Mouse (Mus musculus): Measurements from ENCODE around the gene Mgarp.
"Not testable (repeated sequence)": the region's sequence is repeated elsewhere in the genome, so short reads cannot be mapped to it uniquely, and the experiment has no call there.

Gene Mgarp

DNA sequence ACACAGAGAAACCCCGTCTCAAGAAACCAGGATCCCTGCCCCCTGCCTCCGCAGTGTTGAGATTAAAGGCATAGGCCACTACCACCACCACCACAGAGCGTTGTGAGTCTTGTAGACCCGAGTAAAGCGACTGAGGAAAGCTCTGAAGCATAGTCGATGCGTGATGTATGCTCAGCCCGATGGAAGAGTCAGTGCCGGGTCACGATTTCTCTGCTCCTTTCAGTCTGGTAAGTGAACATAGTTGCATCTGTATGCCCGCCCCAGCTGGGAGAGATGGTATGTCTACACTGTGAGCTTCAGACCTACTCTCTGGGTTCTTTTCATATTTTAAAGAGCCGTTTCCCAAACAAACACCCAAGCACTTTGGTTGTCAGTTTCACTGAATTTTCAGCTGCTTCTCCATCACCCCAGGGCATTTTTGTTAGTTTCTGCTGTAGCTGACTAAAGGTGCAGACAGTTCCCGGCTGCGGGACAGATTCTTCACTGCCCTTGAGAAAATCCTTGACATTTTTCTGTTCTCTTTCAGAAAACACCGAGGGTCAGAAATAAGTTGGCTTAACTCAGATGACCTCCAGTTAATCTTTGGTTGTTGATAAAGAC lies 1.3 kb upstream of the Mgarp start:
- DNase-seq (ENCODE audit: low read depth, low spot score): no peak

DNA sequence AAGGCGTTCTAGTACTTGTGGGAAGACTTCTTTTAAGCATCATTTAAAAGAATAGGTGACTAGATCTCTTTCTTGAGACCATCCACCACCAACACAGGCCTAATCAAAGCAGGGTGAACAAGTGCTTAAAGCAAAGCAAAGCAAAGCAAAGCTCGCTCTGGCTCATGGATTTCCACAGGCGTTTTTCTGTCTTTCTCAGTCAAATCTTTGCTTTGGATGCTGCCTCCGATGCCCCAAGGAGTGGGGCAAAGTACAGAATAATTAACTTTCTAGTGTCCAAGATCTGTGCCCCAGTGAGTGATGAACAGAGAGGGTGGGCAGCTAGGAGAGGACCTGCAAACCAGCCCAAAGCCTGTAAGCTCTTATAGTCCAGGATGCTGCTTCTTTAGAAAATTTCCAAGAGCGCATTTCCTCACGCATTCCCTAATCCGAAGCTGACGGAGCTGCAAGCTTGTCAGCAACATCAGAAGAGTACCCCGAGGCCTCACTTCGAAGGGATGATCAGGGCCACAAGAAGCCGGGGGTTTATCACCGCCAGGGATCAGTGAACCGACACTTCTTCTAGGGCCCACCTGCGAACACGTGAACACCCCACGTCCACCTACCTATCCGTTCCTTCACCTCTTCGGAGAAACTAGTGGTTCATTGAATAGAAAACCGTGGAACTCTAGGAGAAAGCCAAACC lies 935 bp downstream of the Mgarp start:
- DNase-seq (ENCODE audit: low read depth, low spot score): no peak

DNA sequence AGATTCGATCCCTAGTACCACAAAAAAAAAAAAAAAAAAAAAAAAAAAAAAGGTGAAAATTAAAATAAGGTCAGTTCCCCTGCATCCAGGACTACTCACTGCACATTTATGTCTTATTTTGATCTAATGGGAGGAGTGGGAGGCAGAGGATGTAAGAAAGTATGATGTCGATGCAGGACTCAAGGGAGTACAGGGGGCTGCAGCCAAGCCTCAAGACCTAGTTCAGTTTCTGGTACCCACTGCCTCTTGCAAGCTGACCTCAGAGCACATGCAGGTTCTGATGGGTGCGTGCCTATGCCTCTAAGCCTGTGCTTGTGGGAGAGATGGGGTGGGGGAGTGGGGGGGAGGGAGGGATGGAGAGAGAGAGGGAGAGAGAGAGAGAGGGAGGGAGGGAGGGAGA lies 1.7 kb downstream of the Mgarp start:
- no peak for DNase-seq (ENCODE audit: low read depth, low spot score)

DNA sequence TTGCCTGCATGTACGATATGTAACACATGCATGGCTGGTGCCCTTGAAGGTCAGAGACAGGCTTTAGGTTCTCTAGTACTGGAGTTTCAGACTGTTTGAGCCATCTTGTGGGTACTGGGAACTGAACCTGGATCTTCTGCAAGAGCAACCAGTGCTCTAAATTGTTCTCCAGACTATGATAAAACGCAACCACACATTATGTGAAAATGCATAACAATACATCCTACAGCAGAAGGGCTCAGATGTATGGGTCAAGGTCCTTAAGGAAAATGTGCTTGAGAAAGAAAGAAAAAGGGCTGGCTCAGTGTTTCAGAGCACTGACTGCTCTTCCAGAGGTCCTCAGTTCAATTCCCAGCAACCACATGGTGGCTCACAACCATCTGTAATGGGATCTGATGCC lies 2.9 kb downstream of the Mgarp start:
- DNase-seq (ENCODE audit: low read depth, low spot score): no peak

DNA sequence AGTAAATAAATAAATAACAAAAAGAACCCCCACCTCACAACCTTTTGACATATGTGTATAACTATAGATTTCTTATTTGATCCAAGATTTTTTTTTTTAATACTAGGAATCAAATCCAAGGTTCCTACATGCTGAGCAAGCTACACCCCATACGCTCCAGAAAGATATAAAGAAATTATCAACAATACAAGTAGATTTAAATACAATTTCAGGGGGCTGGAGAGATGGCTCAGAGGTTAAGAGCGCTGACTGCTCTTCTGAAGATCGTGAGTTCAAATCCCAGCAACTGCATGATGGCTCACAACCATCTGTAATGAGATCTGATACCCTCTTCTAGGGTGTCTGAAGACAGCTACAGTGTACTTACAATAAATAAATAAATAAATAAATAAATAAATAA lies 3.5 kb downstream of the Mgarp start:
- not testable (repeated sequence) for DNase-seq (ENCODE audit: low read depth, low spot score)

DNA sequence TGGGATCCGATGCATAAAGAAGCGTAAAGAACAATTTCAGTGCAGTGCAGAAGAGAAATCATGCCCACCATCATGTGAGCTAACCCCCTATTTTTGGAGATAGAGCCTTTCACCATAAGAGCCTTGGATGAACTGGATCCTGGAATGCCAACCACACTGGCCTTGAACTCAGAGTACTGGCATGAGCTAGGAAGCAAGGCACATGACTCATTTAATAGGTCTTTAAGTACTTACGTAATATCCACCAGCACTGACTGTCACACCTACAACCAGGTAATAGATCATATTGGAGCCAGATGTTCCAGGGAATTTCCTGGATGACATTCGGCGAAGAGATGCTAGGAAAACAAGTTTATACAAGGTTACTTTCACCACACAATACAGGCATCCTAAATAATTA lies 4.9 kb downstream of the Mgarp start:
- no peak for DNase-seq (ENCODE audit: low read depth, low spot score)

DNA sequence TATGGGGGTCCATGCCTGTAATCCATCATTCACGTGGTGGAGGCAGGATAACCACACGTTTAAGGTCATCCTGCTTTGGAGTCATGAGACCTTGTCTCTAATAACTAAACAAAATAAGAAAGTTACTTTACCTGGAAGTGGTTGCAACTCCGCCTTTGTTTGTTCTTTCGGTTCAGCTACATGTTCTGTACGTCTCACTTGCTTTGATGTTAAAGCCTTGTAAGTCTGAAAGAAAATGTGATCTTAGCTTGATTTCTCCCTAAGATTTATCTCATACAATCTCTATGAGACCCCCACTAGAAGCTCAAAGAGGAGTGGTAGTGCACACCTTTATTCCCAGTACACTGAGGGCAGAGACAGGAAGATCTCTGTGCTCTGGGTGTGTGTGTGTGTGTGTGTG lies 5.4 kb downstream of the Mgarp start:
- DNase-seq (ENCODE audit: low read depth, low spot score): peak; percentile 37

DNA sequence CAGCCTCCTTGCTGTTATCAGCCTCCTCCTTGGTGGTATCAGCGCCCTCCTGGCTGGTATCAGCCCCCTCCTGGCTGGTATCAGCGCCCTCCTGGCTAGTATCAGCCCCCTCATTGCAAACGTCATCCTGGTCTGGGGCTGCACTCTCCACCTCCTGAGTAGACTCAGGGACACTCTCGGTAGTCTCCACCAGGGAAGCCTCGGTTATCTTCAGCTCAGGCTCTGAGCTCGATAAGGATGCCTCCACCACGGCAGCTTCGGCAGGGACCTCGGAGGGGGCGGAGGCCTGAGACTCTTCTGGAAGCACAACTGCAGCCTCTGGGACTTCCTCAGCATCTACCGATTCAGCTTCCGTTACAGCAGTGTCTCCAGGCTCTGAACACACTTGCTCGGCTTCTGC lies 7.6 kb downstream of the Mgarp start:
- DNase-seq (ENCODE audit: low read depth, low spot score): peak; percentile 35

DNA sequence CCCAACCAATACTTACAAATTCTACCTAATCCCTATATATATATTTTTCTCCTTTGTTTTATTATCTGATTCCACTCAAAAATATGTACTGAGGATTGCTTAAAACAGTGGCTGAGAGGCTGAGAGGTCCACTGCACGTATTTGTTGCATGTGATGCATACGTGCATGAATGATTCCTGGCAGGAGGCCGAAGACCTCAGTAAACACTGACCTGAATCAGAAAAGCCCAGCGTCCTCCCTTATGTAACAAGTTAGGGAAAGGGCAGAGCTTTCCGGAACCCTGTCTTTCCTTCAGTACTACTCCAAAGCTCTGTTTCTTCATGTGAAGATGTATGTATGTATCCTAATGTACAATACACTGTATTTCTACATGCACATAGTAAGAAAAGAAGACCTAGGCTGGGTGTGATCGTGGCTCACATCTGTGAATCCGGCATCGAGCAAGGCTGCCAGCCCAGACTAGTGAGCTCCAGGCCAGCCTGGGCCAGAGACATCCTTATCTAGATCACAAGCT lies 8.6 kb downstream of the Mgarp start:
- no peak for DNase-seq (ENCODE audit: low read depth, low spot score)

DNA sequence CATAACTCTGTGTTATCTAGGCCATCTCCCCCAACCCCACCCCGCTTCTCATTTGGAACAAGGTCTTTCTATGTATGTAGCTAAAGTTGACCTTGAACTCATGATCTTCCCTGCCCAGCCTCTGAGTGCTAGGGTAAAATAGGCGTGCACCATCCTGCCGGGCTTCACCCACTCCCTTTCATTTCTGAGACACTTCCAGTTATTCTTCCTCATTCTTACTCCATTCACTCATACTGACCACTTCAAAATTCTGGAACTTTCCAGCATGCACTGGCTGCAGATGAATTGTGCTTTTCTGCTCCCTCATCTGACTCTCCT lies 9.4 kb downstream of the Mgarp start:
- DNase-seq (ENCODE audit: low read depth, low spot score): no peak

DNA sequence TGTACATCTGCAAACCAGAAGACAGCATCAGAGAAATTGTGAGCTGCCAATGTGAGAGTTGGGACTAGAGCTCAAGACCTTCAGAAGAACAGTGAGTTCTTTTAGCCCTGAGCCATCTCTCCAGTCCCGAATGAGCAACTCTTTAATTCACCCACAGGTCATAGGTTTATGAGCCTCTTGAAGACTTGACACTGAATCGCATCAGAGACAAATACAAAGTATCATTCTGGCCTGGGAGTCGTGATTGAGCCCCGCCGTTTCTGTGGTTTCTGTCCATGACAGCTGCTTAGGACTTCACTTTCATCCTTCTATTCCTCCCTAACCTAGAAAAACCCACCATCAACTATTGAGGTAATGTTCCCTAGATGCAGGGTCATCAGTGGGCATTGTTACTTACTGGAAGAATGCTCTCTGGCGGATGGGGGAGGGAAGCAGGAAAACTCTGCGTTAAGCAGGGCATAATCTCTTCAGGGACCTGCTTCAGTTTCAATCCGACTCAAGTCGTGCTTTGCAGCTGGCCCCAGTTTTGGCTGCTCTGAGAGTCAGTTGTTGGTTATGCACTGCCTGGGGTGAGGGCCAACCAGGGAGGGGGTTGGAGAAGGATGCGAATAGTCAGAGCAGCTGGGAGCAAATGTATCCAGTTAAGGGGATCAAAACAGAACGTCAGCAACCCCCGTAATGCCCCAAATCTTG lies 10.0 kb downstream of the Mgarp start:
- no peak for DNase-seq (ENCODE audit: low read depth, low spot score)

DNA sequence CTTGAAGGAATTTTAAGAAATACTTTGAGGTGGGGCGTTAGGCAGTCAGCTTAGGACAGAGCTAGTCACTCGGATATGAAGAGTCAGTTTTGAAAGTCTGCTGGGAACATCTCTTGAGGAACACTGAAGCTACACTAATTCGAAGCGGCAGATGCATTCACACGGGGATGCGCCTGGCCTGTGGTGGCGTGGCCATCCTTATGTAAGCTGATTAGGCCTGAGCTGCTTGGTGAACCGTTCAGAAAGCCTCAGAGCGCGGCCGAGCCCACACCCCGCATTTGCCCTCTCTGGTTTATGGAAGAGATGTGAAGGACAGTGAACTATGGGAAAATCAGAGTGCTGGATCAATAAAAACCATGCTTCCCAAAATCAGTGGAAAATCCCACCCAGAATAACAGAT lies 13.1 kb downstream of the Mgarp start:
- DNase-seq (ENCODE audit: low read depth, low spot score): no peak

DNA sequence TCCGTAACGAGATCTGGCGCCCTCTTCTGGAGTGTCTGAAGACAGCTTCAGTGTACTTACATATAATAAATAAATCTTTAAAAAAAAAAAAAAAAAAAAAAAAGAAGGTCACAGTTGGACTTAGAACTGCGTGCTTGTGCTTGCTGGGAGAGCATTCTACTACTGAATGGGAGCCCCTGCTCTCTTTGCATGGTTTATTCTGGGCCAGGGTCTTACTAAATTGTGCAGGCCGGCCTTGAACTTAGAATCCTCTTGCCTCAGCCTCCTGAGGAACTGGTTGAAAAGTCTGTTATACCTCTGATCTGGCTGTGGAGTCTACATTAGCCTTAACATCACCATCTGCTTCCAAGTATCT lies 15.9 kb downstream of the Mgarp start:
- no peak for DNase-seq (ENCODE audit: low read depth, low spot score)

DNA sequence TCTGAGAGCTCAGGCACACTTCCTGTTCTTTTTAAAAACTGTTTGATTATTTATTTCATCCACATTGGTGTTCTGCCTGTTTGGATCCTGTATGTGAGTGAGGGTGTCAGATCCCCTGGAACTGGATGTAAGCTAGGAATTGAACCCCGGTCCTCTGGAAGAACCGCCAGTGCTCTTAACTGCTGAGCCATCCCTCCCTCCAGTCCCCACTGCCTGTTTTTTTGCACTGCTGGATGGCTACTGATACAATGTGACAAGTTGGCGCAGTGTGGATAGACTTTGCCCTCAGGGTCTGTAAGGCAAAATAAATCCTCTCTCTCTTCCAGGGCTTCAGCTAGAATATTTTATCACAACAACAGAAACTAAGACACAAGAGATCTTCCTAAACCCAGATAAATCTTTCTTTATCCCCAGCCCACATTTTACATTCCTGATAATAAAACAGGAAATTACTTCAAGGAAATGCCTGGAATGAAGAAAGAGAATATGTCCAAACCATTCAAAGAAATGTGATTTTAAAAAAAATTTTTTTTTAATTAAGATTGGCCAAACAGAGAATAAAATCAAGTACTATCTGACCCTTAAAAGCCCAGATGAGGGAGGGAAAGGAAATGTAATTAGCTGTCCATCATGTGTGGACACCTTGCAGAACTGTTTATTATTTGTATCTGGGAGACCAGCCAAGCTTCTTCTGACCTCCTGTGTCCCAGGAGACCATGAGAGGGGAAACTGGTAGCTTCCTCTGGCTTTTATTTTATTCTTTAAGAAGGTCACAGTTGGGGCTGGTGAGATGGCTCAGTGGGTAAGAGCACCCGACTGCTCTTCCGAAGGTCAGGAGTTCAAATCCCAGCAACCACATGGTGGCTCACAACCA lies 16.5 kb downstream of the Mgarp start:
- DNase-seq (ENCODE audit: low read depth, low spot score): no peak

DNA sequence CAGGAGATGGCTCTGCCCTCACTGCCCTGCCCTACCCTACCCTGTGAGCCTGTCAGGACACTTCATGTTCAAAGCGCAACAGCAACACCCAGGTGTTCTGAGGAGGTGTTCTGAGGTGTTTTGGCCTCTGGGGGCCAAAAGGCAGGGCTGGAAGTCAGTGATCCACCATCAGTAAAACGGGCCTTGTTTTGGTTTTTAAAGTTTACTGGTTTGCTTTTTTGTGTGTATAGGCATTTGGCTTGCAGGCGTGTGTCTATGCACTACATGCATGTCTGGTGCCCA lies 17.9 kb downstream of the Mgarp start:
- DNase-seq (ENCODE audit: low read depth, low spot score): no peak

DNA sequence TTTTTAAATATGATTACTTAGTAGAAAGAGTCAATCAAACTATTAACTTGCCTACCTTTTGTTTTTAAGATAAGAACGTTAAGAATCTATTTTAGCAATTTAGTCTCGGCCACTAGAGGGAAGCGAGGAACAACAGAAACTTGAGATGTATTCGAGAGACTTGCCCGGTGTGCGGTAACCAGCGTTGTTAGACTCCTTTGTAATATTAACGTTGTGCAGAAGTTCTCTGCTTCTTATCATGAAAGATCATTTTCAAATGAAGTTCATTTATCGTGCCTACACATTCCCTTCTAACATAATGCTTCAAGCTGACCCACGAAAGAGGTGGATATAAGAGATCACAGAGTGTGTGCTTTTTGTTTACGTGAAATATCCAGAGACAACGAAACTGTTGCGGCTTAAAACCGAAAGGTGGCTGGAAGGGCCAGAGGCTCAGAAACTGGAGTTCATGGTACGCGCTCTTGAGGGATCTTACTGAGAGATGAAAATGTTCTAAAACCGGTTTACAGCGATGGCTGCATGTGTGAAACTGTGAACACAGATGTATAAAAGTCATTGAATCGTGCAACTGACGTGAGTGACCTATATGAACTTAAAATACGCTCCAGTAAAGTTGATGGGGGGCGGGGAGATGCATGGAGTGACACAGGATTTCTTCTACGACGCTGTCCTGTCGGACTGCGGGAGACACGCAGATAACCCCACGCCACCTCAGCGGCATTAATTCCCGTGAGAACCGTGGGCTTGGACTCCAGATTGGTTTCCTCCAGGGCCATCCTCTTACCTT lies 18.5 kb downstream of the Mgarp start:
- peak; percentile 76 for DNase-seq (ENCODE audit: low read depth, low spot score)

DNA sequence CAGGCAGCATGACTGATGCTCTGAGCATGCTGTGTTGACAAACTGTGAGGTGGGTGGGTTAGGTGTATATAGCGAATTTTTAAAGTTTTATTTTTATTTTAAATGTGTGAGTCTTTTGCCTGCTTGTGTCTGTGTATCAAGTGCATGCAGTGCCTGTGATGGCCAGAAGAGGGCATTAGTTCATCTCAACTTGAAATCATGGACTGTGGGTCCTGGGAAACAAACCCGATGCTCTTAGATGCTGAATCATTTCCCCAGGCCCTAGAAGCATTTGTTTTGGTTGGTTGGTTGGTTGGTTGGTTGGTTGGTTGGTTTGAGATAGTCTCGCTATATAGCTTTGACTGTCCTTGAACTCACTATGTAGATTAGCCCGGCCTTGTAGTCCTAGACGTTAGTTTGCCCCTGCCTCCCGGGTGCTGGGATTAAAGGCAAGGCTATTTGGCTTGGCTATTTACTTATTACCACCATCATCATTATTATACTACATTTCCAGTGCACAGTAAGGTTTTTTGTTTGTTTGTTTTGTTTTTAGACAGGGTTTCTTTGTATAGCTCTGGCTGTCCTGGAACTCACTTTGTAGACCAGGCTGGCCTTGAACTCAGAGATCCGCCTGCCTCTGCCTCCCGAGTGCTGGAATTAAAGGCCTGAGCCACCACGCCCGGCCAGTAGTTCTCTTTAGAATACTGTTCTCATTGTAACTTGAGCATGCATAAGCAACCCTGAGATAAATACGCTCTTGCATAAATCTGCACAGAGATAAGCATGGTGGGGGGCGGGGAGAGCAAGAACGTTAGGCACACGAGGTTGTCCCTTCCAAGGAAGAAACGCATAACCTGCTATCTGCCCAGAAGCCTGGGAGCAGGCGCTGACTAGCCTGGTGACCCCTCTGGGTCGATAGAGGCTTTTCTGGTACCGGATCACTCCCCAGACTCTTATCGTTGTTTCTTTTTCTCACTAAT lies 21.0 kb downstream of the Mgarp start:
- peak; percentile 83 for DNase-seq (ENCODE audit: low read depth, low spot score)

DNA sequence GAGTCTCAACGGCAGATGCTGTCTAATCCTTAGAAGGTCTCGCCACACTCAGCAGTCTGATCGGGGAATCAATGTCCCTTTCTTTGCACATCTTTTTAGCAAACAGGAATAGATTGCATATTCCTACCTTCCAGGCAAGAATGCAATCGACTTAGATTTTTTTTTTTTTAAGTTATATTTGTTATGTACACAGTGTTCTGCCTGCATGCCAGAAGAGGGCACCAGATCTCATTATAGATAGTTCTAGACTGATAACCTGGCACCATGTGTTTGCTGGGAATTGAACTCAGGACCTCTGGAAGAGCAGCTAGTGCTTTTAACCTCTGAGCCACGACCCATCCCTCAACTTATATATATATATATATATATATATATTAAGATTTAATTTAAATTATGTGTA lies 23.0 kb downstream of the Mgarp start:
- DNase-seq (ENCODE audit: low read depth, low spot score): no peak

DNA sequence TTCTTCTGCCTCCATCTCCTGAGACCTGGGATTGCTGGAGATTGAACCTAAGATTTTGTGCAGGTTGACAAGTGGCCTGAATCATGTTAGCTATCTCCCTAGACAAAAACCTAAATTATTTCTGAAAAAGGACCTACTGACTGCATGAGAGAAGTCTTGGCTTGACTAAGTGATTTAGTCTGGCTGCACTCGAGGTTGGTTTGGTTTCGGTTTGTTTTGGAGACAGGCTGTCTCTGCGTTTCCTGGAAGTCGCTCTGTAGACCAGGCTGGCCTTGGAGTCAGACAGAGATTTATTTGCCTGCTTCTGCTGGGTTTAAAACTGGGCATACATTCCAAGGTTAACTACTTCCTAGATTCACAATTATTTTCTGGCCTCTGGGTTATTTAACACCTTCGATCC lies 23.7 kb downstream of the Mgarp start:
- DNase-seq (ENCODE audit: low read depth, low spot score): peak; percentile 43

DNA sequence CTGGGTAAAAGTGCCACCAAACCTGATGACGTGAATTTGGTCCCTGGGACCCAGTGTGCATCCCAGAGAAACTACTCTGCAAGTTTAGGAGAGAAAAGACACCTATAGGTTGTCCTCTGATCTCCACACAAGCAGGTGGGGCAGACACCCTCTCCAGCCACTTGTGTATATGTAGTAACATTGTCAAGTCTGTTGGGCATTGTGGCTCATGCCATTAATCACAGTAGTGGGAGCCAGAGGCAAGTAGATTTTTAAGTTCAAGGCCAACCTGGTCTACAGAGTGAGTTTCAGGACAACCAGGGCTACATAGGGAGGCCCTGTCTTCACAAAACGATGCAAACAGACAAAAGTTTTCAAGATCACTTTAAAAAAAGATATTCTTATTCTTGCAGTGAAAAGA lies 24.7 kb downstream of the Mgarp start:
- no peak for DNase-seq (ENCODE audit: low read depth, low spot score)

DNA sequence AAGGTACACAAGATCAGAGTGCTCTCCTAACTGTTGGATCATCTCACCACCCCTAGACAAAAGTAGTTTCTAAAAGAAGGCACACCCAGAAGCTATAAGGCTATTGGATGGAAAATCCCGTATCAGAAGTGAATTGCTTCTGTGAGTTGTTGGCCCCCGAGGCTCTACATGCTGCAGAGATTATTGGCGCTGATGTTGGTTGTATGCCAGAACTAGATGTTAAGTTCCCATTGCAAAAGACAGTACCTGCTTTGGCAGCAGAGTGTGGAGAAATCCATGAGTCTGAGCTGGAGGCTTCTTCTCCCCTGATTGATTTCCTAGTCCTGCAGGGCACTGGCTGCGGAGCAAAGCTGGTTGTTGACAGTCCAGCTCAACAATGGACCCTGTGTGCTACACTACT lies 28.5 kb downstream of the Mgarp start:
- no peak for DNase-seq (ENCODE audit: low read depth, low spot score)
